Mouse (Mus musculus) kidney, adult 2 months (tissue): ENCODE results near the gene Arhgap31. TPM values are rescaled to one million over a fixed set of nuclear protein-coding genes. Genes with fewer than 3 reads are reported as not detected.

Source experiments
- DNase-seq: peaks from one replicate; pipeline ENCODE4 v3.0.0; 2021
- H3K27ac ChIP-seq: fragments of 200-500 bp; 2 replicates; pipeline ENCODE4 v1.5.1; 2012; ENCODE audit warnings: low read depth, low read length, control low read depth, inconsistent platforms; ENCODE audit not compliant: insufficient read depth
- H3K27me3 ChIP-seq: fragments of 200-500 bp; replicated peaks from 2 replicates; pipeline ENCODE4 v1.6.1; 2012; ENCODE audit warnings: mild to moderate bottlenecking, moderate library complexity, low read length, inconsistent platforms; ENCODE audit not compliant: control insufficient read depth, insufficient read depth
- H3K36me3 ChIP-seq: fragments of 200-500 bp; 2 replicates; pipeline ENCODE4 v1.6.1; 2012; ENCODE audit warnings: mild to moderate bottlenecking, moderate library complexity, low read length, inconsistent platforms; ENCODE audit not compliant: control insufficient read depth, insufficient read depth
- H3K4me1 ChIP-seq: fragments of 200-500 bp; 2 replicates; pipeline ENCODE4 v1.6.1; 2011; ENCODE audit warnings: low read length; ENCODE audit not compliant: control insufficient read depth, insufficient read depth
- H3K4me3 ChIP-seq: fragments of 200-500 bp; 2 replicates; pipeline ENCODE4 v1.5.1; 2011; ENCODE audit warnings: mild to moderate bottlenecking, low read depth, low read length, control low read depth; ENCODE audit not compliant: insufficient read depth
- CTCF ChIP-seq: fragments of 200-500 bp; conservative IDR thresholded peaks from 2 replicates; pipeline ENCODE4 v1.5.1; 2011; ENCODE audit warnings: low read depth, mild to moderate bottlenecking, control low read depth, low read length, moderate library complexity, mixed read lengths; ENCODE audit not compliant: insufficient read depth, insufficient read length
- POLR2A ChIP-seq: fragments of 200-500 bp; IDR thresholded peaks from one replicate; pipeline ENCODE4 v1.6.1; 2011; ENCODE audit warnings: low read depth, low read length, control low read depth
- whole genome bisulfite sequencing: fragments of 180-500 bp; shearing (Covaris S2); methylation state at CpG from one replicate; pipeline ENCODE4 v1.1.7; 2018; 5-methylcytosine and 5-hydroxymethylcytosine counted together
- polyA plus RNA-seq: library from polyadenylated mRNA; depleted of rRNA; stranded (reverse); fragments of >200 nt; gene quantifications from 2 replicates; pipeline ENCODE4 v1.2.3, GENCODE M21; 2012

The Arhgap31 gene
- polyA plus RNA-seq, 1 experiment = 6.9 TPM

- TF ChIP-seq POLR2A (no peak), CTCF (peak; percentile 76)
- Histone ChIP-seq H3K36me3 (no peaks in the 10 kb centered on the region), H3K27me3 (no peaks in the 10 kb centered on the region), H3K4me1 (no peaks in the 10 kb centered on the region), H3K27ac (no peak overlapping the region), H3K4me3 (no peak overlapping the region)
- 56% methylated on average over 6 of the region's 6 CpGs for WGBS
- DNase-seq = peak; percentile 70
Observed at GRCm38 (mm10) chr16:38632147-38632546, 80.9 kb downstream of the Arhgap31 start.

DNA sequence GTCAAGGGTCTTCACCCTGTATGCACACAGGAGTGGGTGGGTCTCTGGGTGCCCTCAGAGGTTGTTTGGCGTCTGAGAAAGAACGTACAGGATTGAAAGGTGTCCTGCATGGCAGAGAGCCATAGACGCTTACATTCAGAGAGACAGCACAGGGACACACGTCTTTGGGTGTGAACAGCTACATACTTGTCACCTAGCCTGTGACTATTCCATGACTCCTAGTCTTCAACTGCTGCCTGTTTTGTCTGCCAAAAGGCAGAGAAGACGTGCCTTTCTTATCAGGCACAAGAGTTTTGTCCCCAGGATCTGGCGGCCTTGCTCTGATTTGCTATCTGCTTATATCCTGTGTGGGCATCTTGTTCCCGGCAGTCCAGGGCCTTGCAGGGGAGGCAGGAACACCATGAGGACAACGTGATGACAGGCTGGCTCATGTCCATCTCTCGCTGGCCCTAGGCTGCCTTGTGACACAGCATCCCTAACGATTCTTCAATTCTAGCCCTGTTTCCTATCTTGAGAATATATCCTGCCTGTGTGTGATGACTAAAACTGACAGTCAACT is 87.2 kb downstream of the Arhgap31 start:
- H3K27ac ChIP-seq = peak overlapping the region; percentile 10; the same call in 1 of the 2 replicates
- TF ChIP-seq CTCF = no peak
- no peak for TF ChIP-seq POLR2A
- no peaks in the 10 kb centered on the region for H3K27me3 ChIP-seq
- H3K36me3 ChIP-seq = no peaks in the 10 kb centered on the region
- peak; percentile 70 for DNase-seq
- H3K4me3 ChIP-seq = no peak overlapping the region
- WGBS = 65% methylated on average over 10 of the region's 10 CpGs
- H3K4me1 ChIP-seq = no peaks in the 10 kb centered on the region

GRCm38 (mm10) chr16:38625411-38625810 is 87.7 kb downstream of the Arhgap31 start:
- TF ChIP-seq POLR2A (no peak), CTCF (no peak)
- Histone ChIP-seq H3K27ac (peak overlapping the region; percentile 10; the same call in 1 of the 2 replicates), H3K36me3 (no peaks in the 10 kb centered on the region), H3K4me3 (no peak overlapping the region), H3K27me3 (no peaks in the 10 kb centered on the region), H3K4me1 (no peaks in the 10 kb centered on the region)
- DNase-seq = peak; percentile 45
- 72% methylated on average over 7 of the region's 7 CpGs for WGBS

DNA sequence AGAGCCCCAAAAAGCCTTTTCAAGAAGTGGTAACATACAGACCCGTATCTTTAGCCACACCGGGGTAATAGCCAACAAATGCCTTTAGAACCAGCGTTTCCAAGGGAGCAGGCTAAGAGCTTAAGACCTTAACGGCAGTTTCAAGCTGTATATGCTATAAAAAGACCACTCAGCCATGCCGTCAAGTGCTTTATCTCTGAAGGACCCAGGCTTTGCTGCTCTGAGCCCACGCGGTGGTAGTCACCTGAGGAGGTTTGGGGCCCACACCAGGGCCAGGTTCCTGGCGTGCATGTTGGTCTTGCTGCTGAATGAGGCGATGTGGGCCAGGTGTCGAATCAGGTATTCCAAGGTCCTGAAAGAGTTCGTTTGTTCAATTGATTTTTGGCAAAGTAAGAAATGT is 88.8 kb downstream of the Arhgap31 start:
- H3K27ac ChIP-seq = no peak overlapping the region
- TF ChIP-seq CTCF (no peak), POLR2A (no peak)
- no peaks in the 10 kb centered on the region for H3K4me1 ChIP-seq
- DNase-seq = no peak
- no peaks in the 10 kb centered on the region for H3K36me3 ChIP-seq
- no peaks in the 10 kb centered on the region for H3K27me3 ChIP-seq
- WGBS = 81% methylated on average over 11 of the region's 11 CpGs
- no peak overlapping the region for H3K4me3 ChIP-seq

DNA sequence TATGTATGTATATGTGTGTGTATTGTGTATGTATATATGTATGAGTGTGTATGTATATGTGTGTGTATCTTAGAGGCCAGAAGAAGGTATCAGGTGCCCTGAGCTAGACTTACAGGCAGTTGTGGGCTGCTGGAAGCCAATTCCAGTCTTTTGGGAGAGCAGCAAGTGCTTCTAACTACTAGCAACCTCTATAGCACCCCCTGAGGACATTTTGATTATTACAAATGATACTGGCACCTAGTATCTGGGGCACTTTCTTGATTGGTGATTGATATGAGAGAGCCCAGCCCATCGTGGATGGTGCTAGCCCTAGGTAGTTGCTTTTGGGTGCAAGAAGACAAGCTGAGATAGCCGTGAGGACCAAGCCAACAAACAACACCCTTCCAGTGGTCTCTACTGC is 90.8 kb downstream of the Arhgap31 start:
- WGBS = 68% methylated on average over 2 of the region's 2 CpGs
- Histone ChIP-seq H3K36me3 (no peaks in the 10 kb centered on the region), H3K4me3 (no peak overlapping the region), H3K4me1 (no peaks in the 10 kb centered on the region), H3K27ac (no peak overlapping the region), H3K27me3 (no peaks in the 10 kb centered on the region)
- DNase-seq = peak; percentile 14
- TF ChIP-seq POLR2A (no peak), CTCF (0 out of 2 replicates have a peak, but pooled peaks have one; percentile 13)

- Histone ChIP-seq H3K4me1 (no peaks in the 10 kb centered on the region), H3K4me3 (no peak overlapping the region), H3K36me3 (no peaks in the 10 kb centered on the region), H3K27me3 (no peaks in the 10 kb centered on the region), H3K27ac (no peak overlapping the region)
- DNase-seq = peak; percentile 22
- TF ChIP-seq POLR2A = no peak
- TF ChIP-seq CTCF = no peak
- 80% methylated on average over 16 of the region's 16 CpGs for whole genome bisulfite sequencing
Observed at GRCm38 (mm10) chr16:38620696-38621450, 92.2 kb downstream of the Arhgap31 start.

GRCm38 (mm10) chr16:38619054-38619453 is 94.0 kb downstream of the Arhgap31 start:
- H3K4me1 ChIP-seq = no peaks in the 10 kb centered on the region
- H3K4me3 ChIP-seq = no peak overlapping the region
- H3K27me3 ChIP-seq = no peaks in the 10 kb centered on the region
- TF ChIP-seq POLR2A (no peak), CTCF (peak; percentile 78)
- WGBS = 15% methylated on average over 6 of the region's 6 CpGs
- H3K27ac ChIP-seq = no peak overlapping the region
- peak; percentile 74 for DNase-seq
- no peaks in the 10 kb centered on the region for H3K36me3 ChIP-seq
